Mouse (Mus musculus): ENCODE data around the gene Noc2l.

- TF ChIP-seq CTCF (IDR thresholded peaks at IDR 0.05 in 2 of 3, conservative IDR thresholded peaks at IDR 0.05 in 1 of 3; ENCODE audit: control insufficient read depth in 1 of 3, insufficient read depth in 1 of 3, low read depth in 2 of 3, low read length in 3 of 3, poor library complexity in 1 of 3, severe bottlenecking in 1 of 3) (no peak; a peak in 1 of 6 replicates), TAL1 (IDR thresholded peaks at IDR 0.05; ENCODE audit: low read length) (no peak), KAT2A (conservative IDR thresholded peaks at IDR 0.05; ENCODE audit: low read depth, low read length) (peak; percentile 80; the same call in 1 of the 2 replicates), NRF1 (IDR thresholded peaks at IDR 0.05; ENCODE audit: insufficient read depth, low read depth, low read length, poor library complexity, severe bottlenecking) (no peak), POLR2A (IDR thresholded peaks at IDR 0.05; ENCODE audit: control insufficient read depth in 1 of 2, insufficient read depth in 1 of 2, low read depth in 1 of 2, low read length in 2 of 2, poor library complexity in 1 of 2) (peak; percentile 81 to 89; a peak in 3 of 4 replicates), EP300 (IDR thresholded peaks at IDR 0.05; ENCODE audit: low read depth in 1 of 2, low read length in 2 of 2) (no peak; a peak in 1 of 4 replicates)
Measured at GRCm38 (mm10) chr4:156235808-156236533, at the start of gene Noc2l.

All from MEL (cell line).